Mouse (Mus musculus) ES-Bruce4 (cell line): Measurements from ENCODE around the gene C8g.

Experiments
- CTCF ChIP-seq: IDR thresholded peaks from one replicate; pipeline ENCODE4 v1.8.1; 2011; ENCODE audit warnings: low read depth, low read length
- EP300 ChIP-seq: IDR thresholded peaks from 2 replicates; pipeline ENCODE4 v1.6.1; 2011; ENCODE audit warnings: low read depth, low read length; ENCODE audit not compliant: insufficient read depth
- POLR2A ChIP-seq: IDR thresholded peaks from one replicate; pipeline ENCODE4 v1.8.1; 2011; ENCODE audit warnings: low read length; ENCODE audit not compliant: insufficient read depth

GRCm38 (mm10) chr2:25463630-25464029 lies 37.9 kb downstream of the C8g start:
- TF ChIP-seq POLR2A (no peak), CTCF (no peak), EP300 (no peak)
